Mouse (Mus musculus): ENCODE measurements around the gene Hist1h4k.

- TF ChIP-seq CTCF (IDR thresholded peaks at IDR 0.05) (no peak), EP300 (IDR thresholded peaks at IDR 0.05) (no peak)
Observed at GRCm38 (mm10) chr13:21752356-21752755, 2.1 kb upstream of the Hist1h4k start.
